Mouse (Mus musculus) stomach, postnatal 0 days (tissue): Measurements from ENCODE around the gene Kcnma1.

ENCODE experiments used
- CTCF ChIP-seq: IDR thresholded peaks from 2 replicates; pipeline ENCODE4 v1.5.1; 2016; ENCODE audit warnings: antibody characterized with exemption, low read depth, mild to moderate bottlenecking, moderate library complexity
- EP300 ChIP-seq: optimal IDR thresholded peaks from 2 replicates; pipeline ENCODE3; 2016; ENCODE audit warnings: antibody characterized with exemption

DNA sequence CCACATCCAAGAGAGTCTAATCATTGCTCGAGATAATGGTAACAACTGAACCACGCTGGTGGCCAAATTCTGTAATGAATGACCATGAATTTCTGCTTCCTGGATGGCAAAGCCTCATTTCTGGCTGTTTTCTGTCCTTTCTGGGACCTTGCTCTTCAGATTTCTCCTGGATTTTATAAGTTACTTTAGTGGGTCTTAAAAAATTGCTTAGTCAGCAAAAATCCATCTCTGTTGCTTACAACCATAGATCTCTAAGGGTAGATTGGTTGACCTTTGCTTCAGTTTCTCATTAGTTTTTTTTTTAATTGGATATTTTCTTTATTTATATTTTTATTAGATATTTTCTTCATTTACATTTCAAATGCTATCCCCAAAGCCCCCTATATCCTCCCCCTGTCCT is 496.9 kb downstream of the Kcnma1 start:
- TF ChIP-seq CTCF (no peak), EP300 (no peak)
